Mouse (Mus musculus) hindbrain, postnatal 0 days (tissue): ENCODE results near the gene Vstm5. TPM values are rescaled to one million over a fixed set of nuclear protein-coding genes. Genes with fewer than 3 reads are reported as not detected.

Source experiments
- ATAC-seq: fragments of 200-750 bp; cut with Nextera tagmentation; 2 replicates; pipeline ENCODE4 v1.8.0; 2017; ENCODE audit warnings: mild to moderate bottlenecking, moderate TSS enrichment, moderate library complexity
- DNase-seq: peaks from one replicate; pipeline ENCODE4 v3.0.0-alpha.2; 2015; ENCODE audit warnings: low spot score
- H3K27ac ChIP-seq: fragments of 300-500 bp; sonication (generic); 2 replicates; pipeline ENCODE4 v1.5.1; 2014; ENCODE audit warnings: mild to moderate bottlenecking
- H3K27me3 ChIP-seq: fragments of 300-500 bp; sonication (generic); 2 replicates; pipeline ENCODE4 v1.6.1; 2014; ENCODE audit warnings: low read length, mixed read lengths; ENCODE audit not compliant: insufficient read depth
- H3K36me3 ChIP-seq: fragments of 300-500 bp; sonication (generic); 2 replicates; pipeline ENCODE4 v1.6.1; 2014; ENCODE audit warnings: low read length, mixed read lengths; ENCODE audit not compliant: insufficient read depth
- H3K4me1 ChIP-seq: fragments of 300-500 bp; sonication (generic); 2 replicates; pipeline ENCODE4 v1.6.1; 2014; ENCODE audit warnings: antibody characterized with exemption, low read length, mixed read lengths; ENCODE audit not compliant: insufficient read depth
- H3K4me2 ChIP-seq: fragments of 300-500 bp; sonication (generic); 2 replicates; pipeline ENCODE4 v1.6.1; 2014; ENCODE audit warnings: low read depth, mild to moderate bottlenecking, low read length, moderate library complexity, mixed read lengths
- H3K4me3 ChIP-seq: fragments of 300-500 bp; sonication (generic); 2 replicates; pipeline ENCODE4 v1.5.1; 2014; ENCODE audit warnings: low read length
- H3K9ac ChIP-seq: fragments of 300-500 bp; sonication (generic); replicated peaks from 2 replicates; pipeline ENCODE4 v1.6.1; 2014; ENCODE audit warnings: mild to moderate bottlenecking, low read length, moderate library complexity, mixed read lengths
- H3K9me3 ChIP-seq: fragments of 300-500 bp; sonication (generic); 2 replicates; pipeline ENCODE4 v1.6.1; 2016; ENCODE audit warnings: low read length, mixed read lengths
- CTCF ChIP-seq: IDR thresholded peaks from 2 replicates; pipeline ENCODE4 v1.5.1; 2016; ENCODE audit warnings: antibody characterized with exemption, control low read depth, low read depth
- WGBS: fragments of 180-500 bp; shearing (Covaris S2); extraction: QIAGEN DNeasy Blood & Tissue Kit; methylation state at CpG from one replicate; pipeline ENCODE4 v1.1.7; 2014; 5-methylcytosine and 5-hydroxymethylcytosine counted together
- polyA plus RNA-seq: library from polyadenylated mRNA; unstranded; fragments of >200 nt; fragmentation: Nextera tagmentation; extraction: Ambion mirVana; gene quantifications from 2 replicates; pipeline ENCODE4 v1.2.1, GENCODE M21; 2015
- total RNA-seq: library from RNA; depleted of rRNA; stranded (reverse); fragments of >200 nt; gene quantifications from 2 replicates; pipeline ENCODE4 v1.2.3, GENCODE M21; 2014

Gene Vstm5
- total and polyA plus RNA-seq, 2 experiments from 2014 or later = 27.4 to 36.0 TPM

DNA sequence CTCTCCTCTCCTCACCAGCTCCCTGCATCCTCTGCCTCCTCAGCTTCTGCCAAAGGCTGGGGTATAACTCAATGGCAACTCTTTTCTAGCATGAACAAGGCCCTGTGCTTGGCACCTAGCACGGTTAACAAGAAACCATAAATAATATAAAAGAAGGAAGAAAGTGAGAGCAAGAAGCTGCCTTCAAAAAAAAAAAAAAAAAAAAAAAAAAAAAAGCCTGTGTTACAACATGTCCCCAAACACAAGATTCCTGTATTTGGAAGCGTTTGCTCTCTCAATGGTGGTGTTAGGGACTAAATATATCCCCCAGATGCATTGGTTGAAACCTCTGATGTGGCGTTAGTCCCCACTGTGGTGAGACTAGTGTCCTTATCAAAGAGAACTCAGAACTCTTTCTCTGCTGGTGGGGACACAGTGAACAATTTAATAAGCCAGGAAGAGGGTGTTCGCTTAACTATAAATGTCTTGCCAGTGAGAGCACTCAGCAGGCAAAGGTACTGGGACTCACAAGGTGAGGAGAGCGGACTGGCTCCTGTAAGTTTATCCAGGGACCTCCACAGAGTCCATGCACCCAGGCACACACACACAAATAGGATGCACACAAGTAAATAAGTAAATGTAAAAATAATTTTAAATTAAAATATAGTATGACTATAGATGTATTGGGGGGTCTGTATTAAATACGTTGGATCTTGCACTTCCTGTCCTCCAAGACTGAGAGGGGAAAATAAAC, 2.2 kb downstream of the Vstm5 start:
- no peak for ATAC-seq
- Histone ChIP-seq H3K4me2 (no peak overlapping the region), H3K4me1 (peaks cover 14% of the 10 kb centered on the region; the same call in 1 of the 2 replicates), H3K27ac (no peak overlapping the region), H3K27me3 (no peaks in the 10 kb centered on the region), H3K4me3 (no peak overlapping the region), H3K9me3 (no peaks in the 10 kb centered on the region), H3K9ac (no peak overlapping the region), H3K36me3 (no peaks in the 10 kb centered on the region)
- 69% methylated on average over 6 of the region's 6 CpGs for WGBS
- no peak for TF ChIP-seq CTCF
- DNase-seq = no peak

DNA sequence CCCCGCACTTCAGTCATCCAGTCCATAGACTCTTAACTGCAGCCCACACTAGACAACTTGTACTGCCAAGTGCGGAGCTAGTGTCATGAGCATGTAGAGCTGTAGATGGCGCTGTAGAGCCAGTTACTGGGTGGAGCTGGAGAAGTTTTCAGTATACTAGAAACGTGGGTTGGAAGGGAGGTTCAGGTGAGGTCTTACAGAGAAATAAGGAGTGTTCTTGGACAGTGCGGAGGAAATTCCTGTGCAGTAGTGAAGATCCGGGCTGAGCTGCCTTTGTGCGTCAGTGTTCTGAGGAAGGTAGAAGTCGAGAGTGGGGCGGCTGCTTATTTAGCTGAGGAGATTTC, 2.7 kb downstream of the Vstm5 start:
- Histone ChIP-seq H3K9ac (no peak overlapping the region), H3K9me3 (no peaks in the 10 kb centered on the region), H3K27me3 (no peaks in the 10 kb centered on the region), H3K36me3 (no peaks in the 10 kb centered on the region), H3K4me1 (peaks cover 14% of the 10 kb centered on the region; the same call in 1 of the 2 replicates), H3K4me3 (no peak overlapping the region), H3K4me2 (no peak overlapping the region), H3K27ac (no peak overlapping the region)
- peak; percentile 68 for TF ChIP-seq CTCF
- peak; percentile 68 for DNase-seq
- WGBS = 55% methylated on average over 9 of the region's 9 CpGs
- ATAC-seq = no peak

DNA sequence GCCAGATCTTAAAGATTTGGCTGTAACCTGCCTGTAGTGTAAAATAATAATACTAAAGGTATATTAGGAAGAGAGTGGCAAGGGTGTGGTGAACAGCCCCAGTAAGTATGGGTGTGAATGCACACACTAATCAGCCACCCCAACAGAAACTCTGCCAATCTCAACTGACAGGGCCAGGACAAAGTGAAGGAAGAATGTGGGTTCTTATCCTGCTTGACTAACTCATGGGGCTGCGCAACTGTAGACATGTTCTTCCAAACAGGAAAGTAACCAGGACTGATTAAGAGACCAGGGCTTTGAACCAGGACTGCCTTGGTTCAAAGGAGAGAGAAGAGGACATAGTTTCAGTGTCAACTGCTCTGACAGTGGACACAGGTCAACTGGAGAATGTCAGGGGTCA, 3.3 kb downstream of the Vstm5 start:
- no peak overlapping the region for H3K9ac ChIP-seq
- H3K4me2 ChIP-seq = no peak overlapping the region
- TF ChIP-seq CTCF = no peak
- H3K36me3 ChIP-seq = no peaks in the 10 kb centered on the region
- 92% methylated on average over 1 of the region's 1 CpGs for WGBS
- no peaks in the 10 kb centered on the region for H3K9me3 ChIP-seq
- DNase-seq (no peak), ATAC-seq (no peak)
- no peaks in the 10 kb centered on the region for H3K27me3 ChIP-seq
- no peak overlapping the region for H3K4me3 ChIP-seq
- peaks cover 14% of the 10 kb centered on the region; the same call in 1 of the 2 replicates for H3K4me1 ChIP-seq
- H3K27ac ChIP-seq = no peak overlapping the region

DNA sequence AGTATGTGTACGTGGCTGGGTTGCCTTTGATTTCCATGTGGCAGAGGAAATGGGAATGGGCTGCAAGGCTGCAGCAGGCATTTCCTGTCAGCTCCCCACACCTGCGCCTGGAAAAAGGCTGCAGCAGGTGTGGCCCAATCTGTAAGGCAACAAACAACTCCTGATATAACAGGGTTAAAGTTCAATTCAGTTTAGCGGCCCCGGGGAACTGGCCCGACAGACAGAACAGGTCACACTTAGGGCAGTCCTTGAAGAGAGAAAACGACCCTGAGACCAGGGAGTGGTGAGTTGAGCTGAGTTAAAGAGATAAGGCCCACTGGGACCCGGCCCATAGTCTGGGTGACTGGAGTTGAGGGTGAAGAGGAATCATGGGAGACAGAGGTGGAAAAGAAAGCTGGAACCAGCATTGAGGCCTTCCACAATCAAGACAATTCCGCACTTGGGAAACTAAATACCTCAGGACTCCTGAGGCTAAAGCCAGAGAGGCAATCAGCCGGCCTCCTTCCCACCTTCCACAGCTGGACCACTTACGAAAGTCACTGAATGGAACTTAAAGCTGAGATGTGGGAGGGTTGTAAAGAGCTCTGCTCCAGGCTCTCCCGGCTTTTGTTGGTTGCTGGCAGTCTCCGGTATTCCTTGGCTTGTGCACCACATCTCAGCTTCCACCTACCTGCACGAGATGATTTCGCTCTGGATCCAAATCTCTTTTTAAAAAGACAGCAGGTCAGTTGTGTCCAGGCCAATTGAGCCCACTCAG, 6.7 kb downstream of the Vstm5 start:
- no peak overlapping the region for H3K4me2 ChIP-seq
- no peak overlapping the region for H3K9ac ChIP-seq
- no peak for TF ChIP-seq CTCF
- H3K4me1 ChIP-seq = no peaks in the 10 kb centered on the region
- no peaks in the 10 kb centered on the region for H3K36me3 ChIP-seq
- ATAC-seq = no peak
- no peaks in the 10 kb centered on the region for H3K9me3 ChIP-seq
- DNase-seq = no peak
- no peaks in the 10 kb centered on the region for H3K27me3 ChIP-seq
- no peak overlapping the region for H3K27ac ChIP-seq
- no peak overlapping the region for H3K4me3 ChIP-seq
- 80% methylated on average over 14 of the region's 14 CpGs for WGBS

DNA sequence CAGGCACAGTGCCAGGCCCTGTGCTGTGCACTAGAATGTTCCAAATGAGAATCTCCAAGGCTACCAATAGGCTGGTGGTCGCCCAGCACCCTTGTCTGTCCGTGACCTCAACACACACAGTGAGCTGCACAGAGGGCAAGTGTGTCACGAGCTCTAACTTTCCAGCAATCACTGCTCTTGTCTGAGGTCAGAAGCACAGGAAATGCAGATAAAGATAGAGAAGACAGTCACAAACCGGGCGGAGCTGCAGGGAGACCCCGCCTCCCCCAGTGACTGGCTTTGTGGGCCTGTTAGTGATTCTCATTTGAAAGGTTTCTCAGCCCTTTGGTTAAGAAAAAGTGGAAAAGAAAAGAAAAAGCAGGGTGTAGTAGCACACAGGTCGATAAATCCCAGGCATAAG, 11.5 kb downstream of the Vstm5 start:
- Histone ChIP-seq H3K9ac (no peak overlapping the region), H3K36me3 (no peaks in the 10 kb centered on the region), H3K9me3 (no peaks in the 10 kb centered on the region), H3K4me1 (no peaks in the 10 kb centered on the region), H3K4me3 (no peak overlapping the region), H3K4me2 (no peak overlapping the region), H3K27ac (no peak overlapping the region), H3K27me3 (no peaks in the 10 kb centered on the region)
- ATAC-seq = no peak
- DNase-seq = no peak
- 68% methylated on average over 7 of the region's 7 CpGs for WGBS
- no peak for TF ChIP-seq CTCF

DNA sequence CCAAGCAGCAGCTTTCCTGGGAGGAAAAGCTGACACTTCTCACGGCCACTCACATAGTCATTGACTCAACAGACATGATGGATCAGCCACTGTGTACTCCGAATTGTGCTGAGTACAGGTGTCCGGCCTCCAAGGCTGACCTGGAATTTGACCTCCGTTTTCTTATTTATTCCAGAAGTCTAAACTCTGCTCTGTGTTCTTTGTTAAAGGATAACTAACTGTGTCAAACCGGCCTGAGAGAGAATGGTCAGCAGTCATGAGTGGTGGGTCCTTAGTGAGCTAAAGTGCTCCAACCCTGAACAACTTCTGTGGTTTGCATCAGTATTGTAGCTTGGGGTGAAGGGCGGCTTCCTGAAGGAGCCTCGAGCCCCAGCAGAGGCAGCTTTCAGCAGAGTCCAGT, 13.4 kb downstream of the Vstm5 start:
- DNase-seq = no peak

DNA sequence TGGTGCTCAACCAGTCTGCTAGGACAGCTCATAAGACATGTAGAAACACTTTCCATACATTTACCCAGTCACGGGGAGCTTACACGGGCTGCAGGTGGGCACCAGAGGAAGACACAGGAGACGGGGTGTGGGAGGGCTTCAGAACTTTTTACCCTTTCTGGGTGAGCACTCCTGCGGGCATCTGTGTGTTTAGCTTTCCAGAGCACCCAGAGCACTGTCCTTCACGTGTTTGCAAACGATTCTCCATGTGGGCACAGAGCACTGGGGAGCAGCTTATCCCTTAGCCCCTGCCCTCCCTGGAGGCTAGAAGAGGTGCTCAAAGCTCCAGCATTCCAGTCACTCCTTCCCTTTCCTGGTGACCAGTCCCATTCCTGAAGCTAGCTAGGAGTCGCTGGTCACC, 15.7 kb downstream of the Vstm5 start:
- Histone ChIP-seq H3K9ac (no peak overlapping the region), H3K4me3 (no peak overlapping the region), H3K27ac (no peak overlapping the region), H3K4me2 (no peak overlapping the region), H3K9me3 (no peaks in the 10 kb centered on the region), H3K27me3 (no peaks in the 10 kb centered on the region), H3K4me1 (no peaks in the 10 kb centered on the region), H3K36me3 (no peaks in the 10 kb centered on the region)
- ATAC-seq = no peak
- TF ChIP-seq CTCF = no peak
- no peak for DNase-seq
- 84% methylated on average over 7 of the region's 7 CpGs for WGBS

More for the DNA sequence above, 13.4 kb downstream of the Vstm5 start:
- no peak for ATAC-seq
- Histone ChIP-seq H3K4me2 (no peak overlapping the region), H3K27me3 (no peaks in the 10 kb centered on the region), H3K27ac (no peak overlapping the region), H3K9ac (no peak overlapping the region), H3K4me3 (no peak overlapping the region), H3K36me3 (no peaks in the 10 kb centered on the region), H3K4me1 (no peaks in the 10 kb centered on the region), H3K9me3 (no peaks in the 10 kb centered on the region)
- 68% methylated on average over 7 of the region's 7 CpGs for WGBS
- TF ChIP-seq CTCF = no peak
